Mouse (Mus musculus): ENCODE measurements around the gene Hk2. TPM values are rescaled to one million over a fixed set of nuclear protein-coding genes. Genes with fewer than 3 reads are reported as not detected.

Hk2 gene
- total and polyA plus RNA-seq, 2 experiments from 2014 or later: 2.2 to 3.9 TPM

DNA sequence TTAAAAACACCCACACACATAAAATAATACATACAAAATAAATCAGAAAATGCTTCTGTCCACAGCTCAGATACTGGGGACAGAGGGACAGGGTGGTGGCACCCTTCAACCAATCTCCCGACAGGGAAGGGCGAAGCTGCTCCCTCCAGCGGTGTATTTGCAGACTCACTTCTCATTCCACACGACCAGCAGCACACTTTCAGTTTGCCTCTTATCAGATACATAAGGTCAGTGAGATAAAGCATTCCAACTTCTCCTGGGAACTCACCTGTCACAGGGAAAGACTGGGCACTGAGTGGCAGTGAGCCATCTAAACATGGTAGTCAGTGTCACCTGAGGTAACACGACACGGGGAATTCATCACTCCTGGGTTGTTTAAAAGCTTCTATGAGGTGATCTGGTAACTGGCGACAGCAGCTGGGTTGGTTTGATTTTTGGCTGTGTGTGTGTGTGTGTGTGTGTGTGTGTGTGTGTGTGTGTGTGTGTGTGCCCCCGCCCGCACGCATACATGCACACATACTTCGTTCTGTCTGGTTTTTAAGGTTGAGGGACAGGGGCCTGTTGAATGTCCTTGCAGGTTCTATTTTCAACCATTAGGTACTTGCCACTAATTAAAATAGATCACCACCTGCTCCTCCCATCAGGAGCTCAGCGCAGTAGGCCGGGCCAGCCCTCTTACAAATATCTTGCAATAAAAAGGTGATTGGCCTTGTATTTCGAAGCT is 20.5 kb downstream of the Hk2 start:
- H3K27me3 ChIP-seq (ENCODE audit: insufficient read depth, low read length): no peaks in the 10 kb centered on the region
- H3K9ac ChIP-seq (replicated peaks; ENCODE audit: low read length, poor library complexity, severe bottlenecking): no peak overlapping the region
- H3K4me1 ChIP-seq (ENCODE audit: insufficient read depth, low read length): no peaks in the 10 kb centered on the region
- no peaks in the 10 kb centered on the region for H3K9me3 ChIP-seq (ENCODE audit: low read length)
- DNase-seq (ENCODE audit: low spot score) (no peak), ATAC-seq (ENCODE audit: low FRiP score) (no peak)
- H3K36me3 ChIP-seq (ENCODE audit: insufficient read depth, low read length): no peaks in the 10 kb centered on the region
- no peak for TF ChIP-seq CTCF (IDR thresholded peaks at IDR 0.05)
- H3K4me2 ChIP-seq (ENCODE audit: low read depth, low read length, poor library complexity, severe bottlenecking): no peak overlapping the region
- WGBS: 93% methylated on average over 14 of the region's 14 CpGs
- no peak overlapping the region for H3K27ac ChIP-seq (ENCODE audit: low read depth, low read length)
- no peak overlapping the region for H3K4me3 ChIP-seq (ENCODE audit: low read depth, low read length)

DNA sequence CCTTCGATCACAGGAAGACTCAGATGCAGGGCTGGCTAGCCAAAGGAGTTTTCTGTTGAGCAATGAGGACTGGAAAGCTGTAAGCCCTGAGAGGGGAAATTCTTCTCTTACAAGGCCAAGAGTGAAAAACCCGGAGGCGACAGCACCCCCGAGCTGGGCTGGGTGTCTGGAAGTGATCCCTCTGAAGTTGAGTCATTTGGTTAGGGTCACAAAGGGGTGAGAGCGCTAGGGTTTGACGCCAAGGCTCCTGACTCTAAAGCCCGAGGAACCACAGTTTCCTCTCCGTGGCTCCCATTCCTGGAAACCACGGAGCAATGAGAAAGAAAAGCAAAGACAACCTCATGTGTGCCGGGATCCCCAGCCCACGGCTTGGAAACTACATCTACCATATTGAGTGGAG is 21.2 kb downstream of the Hk2 start:
- WGBS: 92% methylated on average over 11 of the region's 11 CpGs
- Histone ChIP-seq H3K4me2 (ENCODE audit: low read depth, low read length, poor library complexity, severe bottlenecking) (no peak overlapping the region), H3K36me3 (ENCODE audit: insufficient read depth, low read length) (no peaks in the 10 kb centered on the region), H3K27me3 (ENCODE audit: insufficient read depth, low read length) (no peaks in the 10 kb centered on the region), H3K4me3 (ENCODE audit: low read depth, low read length) (no peak overlapping the region), H3K9ac (replicated peaks; ENCODE audit: low read length, poor library complexity, severe bottlenecking) (no peak overlapping the region), H3K4me1 (ENCODE audit: insufficient read depth, low read length) (no peaks in the 10 kb centered on the region), H3K9me3 (ENCODE audit: low read length) (no peaks in the 10 kb centered on the region), H3K27ac (ENCODE audit: low read depth, low read length) (no peak overlapping the region)
- DNase-seq (ENCODE audit: low spot score): no peak
- no peak for TF ChIP-seq CTCF (IDR thresholded peaks at IDR 0.05)
- no peak for ATAC-seq (ENCODE audit: low FRiP score)

- H3K9me3 ChIP-seq (ENCODE audit: low read length): no peaks in the 10 kb centered on the region
- no peak for ATAC-seq (ENCODE audit: low FRiP score)
- no peak overlapping the region for H3K27ac ChIP-seq (ENCODE audit: low read depth, low read length)
- no peaks in the 10 kb centered on the region for H3K27me3 ChIP-seq (ENCODE audit: insufficient read depth, low read length)
- H3K4me2 ChIP-seq (ENCODE audit: low read depth, low read length, poor library complexity, severe bottlenecking): no peak overlapping the region
- no peak overlapping the region for H3K4me3 ChIP-seq (ENCODE audit: low read depth, low read length)
- H3K4me1 ChIP-seq (ENCODE audit: insufficient read depth, low read length): no peaks in the 10 kb centered on the region
- no peak for DNase-seq (ENCODE audit: low spot score)
- no peak overlapping the region for H3K9ac ChIP-seq (replicated peaks; ENCODE audit: low read length, poor library complexity, severe bottlenecking)
- H3K36me3 ChIP-seq (ENCODE audit: insufficient read depth, low read length): no peaks in the 10 kb centered on the region
- WGBS: 95% methylated on average over 7 of the region's 7 CpGs
- TF ChIP-seq CTCF (IDR thresholded peaks at IDR 0.05): no peak
Measured at GRCm38 (mm10) chr6:82751791-82752190, 22.5 kb downstream of the Hk2 start.

DNA sequence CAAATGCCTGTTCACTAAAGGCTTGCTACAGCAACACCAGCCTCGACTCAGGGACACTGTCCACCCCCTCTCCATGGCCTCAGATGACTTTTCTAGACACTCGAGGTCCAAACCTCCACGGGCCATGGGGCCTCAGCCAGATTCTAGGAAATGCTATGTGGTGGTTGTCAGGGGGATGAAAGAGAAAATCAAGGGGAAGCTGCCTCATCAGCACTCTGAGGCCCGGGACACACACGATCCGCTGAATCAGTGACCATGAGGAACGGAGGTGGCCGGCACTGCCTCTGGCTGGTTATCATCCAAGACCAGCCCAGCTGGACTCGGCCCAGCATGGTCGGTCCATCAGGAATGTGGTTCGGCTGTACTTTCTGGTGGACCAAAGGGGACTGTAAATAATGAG is 23.2 kb downstream of the Hk2 start:
- TF ChIP-seq CTCF (IDR thresholded peaks at IDR 0.05): no peak
- Histone ChIP-seq H3K27me3 (ENCODE audit: insufficient read depth, low read length) (no peaks in the 10 kb centered on the region), H3K4me1 (ENCODE audit: insufficient read depth, low read length) (no peaks in the 10 kb centered on the region), H3K9ac (replicated peaks; ENCODE audit: low read length, poor library complexity, severe bottlenecking) (no peak overlapping the region), H3K27ac (ENCODE audit: low read depth, low read length) (no peak overlapping the region), H3K4me3 (ENCODE audit: low read depth, low read length) (no peak overlapping the region), H3K4me2 (ENCODE audit: low read depth, low read length, poor library complexity, severe bottlenecking) (no peak overlapping the region), H3K36me3 (ENCODE audit: insufficient read depth, low read length) (no peaks in the 10 kb centered on the region), H3K9me3 (ENCODE audit: low read length) (no peaks in the 10 kb centered on the region)
- ATAC-seq (ENCODE audit: low FRiP score) (no peak), DNase-seq (ENCODE audit: low spot score) (no peak)
- WGBS: 80% methylated on average over 11 of the region's 11 CpGs

DNA sequence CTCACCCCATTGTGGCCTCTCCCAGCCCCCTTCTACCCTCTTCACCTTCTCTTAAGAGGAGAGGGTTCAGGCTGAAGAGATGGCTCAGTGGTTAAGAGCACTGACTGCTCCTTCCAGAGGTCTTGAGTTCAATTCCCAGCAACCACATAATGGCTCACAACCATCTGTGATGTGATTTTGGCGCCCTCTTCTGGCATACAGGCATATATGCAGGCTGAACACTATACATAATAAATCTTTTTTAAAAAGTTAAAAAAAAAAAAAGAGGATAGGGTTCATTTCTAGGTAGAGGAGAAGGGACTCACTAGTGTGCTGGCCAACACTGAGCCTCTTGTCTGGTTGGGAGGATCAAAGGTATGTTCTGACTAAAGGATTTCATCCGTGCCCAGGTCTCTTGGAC is 24.2 kb downstream of the Hk2 start:
- peak; percentile 11; the same call in 1 of the 2 replicates for TF ChIP-seq CTCF (IDR thresholded peaks at IDR 0.05)
- Histone ChIP-seq H3K4me2 (ENCODE audit: low read depth, low read length, poor library complexity, severe bottlenecking) (no peak overlapping the region), H3K9me3 (ENCODE audit: low read length) (no peaks in the 10 kb centered on the region), H3K36me3 (ENCODE audit: insufficient read depth, low read length) (no peaks in the 10 kb centered on the region), H3K4me1 (ENCODE audit: insufficient read depth, low read length) (no peaks in the 10 kb centered on the region), H3K9ac (replicated peaks; ENCODE audit: low read length, poor library complexity, severe bottlenecking) (no peak overlapping the region), H3K4me3 (ENCODE audit: low read depth, low read length) (no peak overlapping the region), H3K27ac (ENCODE audit: low read depth, low read length) (no peak overlapping the region), H3K27me3 (ENCODE audit: insufficient read depth, low read length) (no peaks in the 10 kb centered on the region)
- 62% methylated on average over 2 of the region's 2 CpGs for WGBS
- no peak for ATAC-seq (ENCODE audit: low FRiP score)
- no peak for DNase-seq (ENCODE audit: low spot score)

DNA sequence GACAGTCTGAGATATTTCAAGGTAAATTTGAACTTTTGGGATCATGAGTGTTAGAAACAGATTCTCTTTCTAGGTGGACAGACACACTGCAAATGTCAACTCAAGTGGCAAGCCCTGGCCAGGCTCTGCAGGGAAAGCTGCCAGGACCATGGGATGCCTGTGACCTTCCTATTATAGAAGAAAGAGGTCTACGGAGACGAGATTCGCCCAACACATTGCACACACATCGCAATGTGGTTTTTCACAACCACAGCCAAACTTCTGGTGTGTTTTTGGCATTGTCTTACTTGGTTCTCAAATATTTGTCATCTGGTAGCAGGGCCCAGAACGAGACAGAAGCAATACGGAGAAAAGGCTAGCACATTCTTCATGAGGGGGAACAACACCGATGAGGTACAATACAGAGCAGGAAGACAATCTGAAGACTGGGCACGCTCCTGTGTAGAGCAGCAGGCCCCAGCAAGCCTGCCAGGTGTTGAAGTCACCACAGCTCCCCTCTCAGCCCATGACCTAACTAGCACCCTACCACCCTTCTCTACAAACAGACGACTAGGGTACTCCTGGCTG is 26.1 kb downstream of the Hk2 start:
- DNase-seq (ENCODE audit: low spot score): no peak
- Histone ChIP-seq H3K27ac (ENCODE audit: low read depth, low read length) (no peak overlapping the region), H3K4me3 (ENCODE audit: low read depth, low read length) (no peak overlapping the region), H3K9ac (replicated peaks; ENCODE audit: low read length, poor library complexity, severe bottlenecking) (no peak overlapping the region), H3K27me3 (ENCODE audit: insufficient read depth, low read length) (no peaks in the 10 kb centered on the region), H3K9me3 (ENCODE audit: low read length) (no peaks in the 10 kb centered on the region), H3K4me1 (ENCODE audit: insufficient read depth, low read length) (no peaks in the 10 kb centered on the region), H3K4me2 (ENCODE audit: low read depth, low read length, poor library complexity, severe bottlenecking) (no peak overlapping the region), H3K36me3 (ENCODE audit: insufficient read depth, low read length) (no peaks in the 10 kb centered on the region)
- ATAC-seq (ENCODE audit: low FRiP score): no peak
- TF ChIP-seq CTCF (IDR thresholded peaks at IDR 0.05): no peak
- 95% methylated on average over 9 of the region's 9 CpGs for WGBS

All from midbrain, postnatal 0 days (tissue).